Mouse (Mus musculus): ENCODE results near the gene Gm21425.
"Not testable (repeated sequence)": the region's sequence is repeated elsewhere in the genome, so short reads cannot be mapped to it uniquely, and the experiment has no call there.

The Gm21425 gene

DNA sequence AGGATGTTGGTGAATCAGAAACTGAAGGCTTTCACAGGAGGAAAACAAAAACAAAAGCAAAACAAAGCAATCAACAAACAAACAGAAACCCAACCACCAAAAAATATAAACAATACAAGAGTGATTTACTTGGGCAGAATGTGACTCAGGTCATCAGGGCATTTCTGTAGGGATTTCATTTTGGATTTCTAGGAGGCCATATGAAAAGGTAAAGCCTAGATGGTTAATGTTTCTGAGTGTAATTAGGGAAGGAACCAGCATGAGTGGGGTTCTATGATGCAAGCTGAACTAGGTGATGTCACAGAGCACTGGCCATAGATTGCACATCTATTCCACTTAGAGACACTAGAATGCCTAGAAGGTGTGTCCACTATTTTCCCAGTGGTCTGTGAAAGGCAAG is at the start of gene Gm21425:
Gm21425 (plus strand) TSS at position 301 of the 400 bp plus-strand sequence.
- DNase-seq (ENCODE audit: extremely low read depth, low read depth): not testable (repeated sequence)

DNA sequence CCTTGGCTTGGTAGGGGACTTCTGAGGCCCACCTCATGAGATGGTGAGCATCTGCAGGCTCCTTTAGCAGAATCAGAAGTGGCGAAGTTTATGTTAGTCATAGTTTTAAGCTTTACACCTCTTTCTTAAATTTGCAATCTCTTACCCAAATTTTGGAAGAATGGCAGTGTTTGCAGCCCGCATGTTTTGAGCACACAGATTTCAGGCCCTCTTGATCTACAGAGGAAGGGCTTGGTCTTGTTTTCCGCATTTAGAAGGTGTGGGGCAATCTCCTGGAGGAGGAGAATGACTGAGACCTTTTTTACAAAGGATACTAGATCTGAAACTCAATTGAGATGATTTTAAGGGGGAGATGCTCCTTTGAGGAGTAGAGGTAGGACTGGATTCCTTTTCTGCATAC is 28.4 kb upstream of the Gm21425 start, which contains the start of gene Gm21891:
Gm21891 (minus strand) TSS at position 101 of the 400 bp plus-strand sequence.
- not testable (repeated sequence) for DNase-seq (ENCODE audit: extremely low read depth, low read depth)

All from MEL-GATA-1-ER (cell line).